Mouse (Mus musculus) frontal cortex, postnatal 25 days (tissue): ENCODE data around the gene Tprn.

Source experiments
- DNase-seq, 2 experiments: peaks; one replicate each; pipeline ENCODE4 v3.0.0; 2022; ENCODE audit warnings: low spot score in 2 of 2

Tprn gene

GRCm38 (mm10) chr2:25264851-25265250 lies 2.4 kb downstream of the Tprn start:
- no peak for DNase-seq

- no peak for DNase-seq
These were observed 3.7 kb downstream of the Tprn start for GRCm38 (mm10) chr2:25265897-25266656.

- DNase-seq, result no peak
These were observed 4.3 kb downstream of the Tprn start for GRCm38 (mm10) chr2:25266720-25267119.

- no peak for DNase-seq
These were observed 4.8 kb downstream of the Tprn start for GRCm38 (mm10) chr2:25267241-25267640.

- no peak for DNase-seq
These were observed 5.4 kb downstream of the Tprn start for GRCm38 (mm10) chr2:25267746-25268309.

- peak; percentile 96 to 97 for DNase-seq
These were observed 9.6 kb downstream of the Tprn start, which contains the start of the genes Ssna1 and Anapc2 for GRCm38 (mm10) chr2:25271827-25272511. Gene Ssna1, minus strand, starts transcription at chr2:25272438. Gene Anapc2, plus strand, starts transcription at chr2:25272478.

GRCm38 (mm10) chr2:25272515-25272914 lies 10.1 kb downstream of the Tprn start:
- DNase-seq, result no peak

GRCm38 (mm10) chr2:25273010-25273409 lies 10.6 kb downstream of the Tprn start:
- no peak for DNase-seq

GRCm38 (mm10) chr2:25278928-25279882 lies 16.8 kb downstream of the Tprn start:
- peak in 1 of 2 experiments; percentile 70 for DNase-seq

GRCm38 (mm10) chr2:25285551-25285950 lies 23.1 kb downstream of the Tprn start:
- no peak for DNase-seq

- DNase-seq, result no peak
These were observed 23.9 kb downstream of the Tprn start for GRCm38 (mm10) chr2:25286314-25286713.

GRCm38 (mm10) chr2:25286837-25287636 lies 24.6 kb downstream of the Tprn start:
- DNase-seq, result no peak

- DNase-seq, result no peak
These were observed 25.7 kb downstream of the Tprn start, which contains the start of gene Tmem210 for GRCm38 (mm10) chr2:25287927-25288649. Gene Tmem210, plus strand, starts transcription at chr2:25288145.

- no peak for DNase-seq
These were observed 26.4 kb downstream of the Tprn start for GRCm38 (mm10) chr2:25288734-25289345.

GRCm38 (mm10) chr2:25289651-25290050 lies 27.2 kb downstream of the Tprn start, which contains the start of gene Lrrc26:
Gene Lrrc26, plus strand, starts transcription at chr2:25289915.
- no peak for DNase-seq

GRCm38 (mm10) chr2:25290101-25290815 lies 27.8 kb downstream of the Tprn start:
- no peak for DNase-seq

- no peak for DNase-seq
These were observed 28.4 kb downstream of the Tprn start for GRCm38 (mm10) chr2:25290816-25291130.

- no peak for DNase-seq
These were observed 29.0 kb downstream of the Tprn start for GRCm38 (mm10) chr2:25291184-25292053.
